Mouse (Mus musculus) hindbrain, embryonic 10.5 days (tissue): Measurements from ENCODE around the gene Psmd4. TPM values are rescaled to one million over a fixed set of nuclear protein-coding genes. Genes with fewer than 3 reads are reported as not detected.

ENCODE experiments used
- DNase-seq: peaks from one replicate; pipeline ENCODE4 v3.0.0-alpha.2; 2017; ENCODE audit warnings: low spot score
- H3K27ac ChIP-seq: fragments of 300-500 bp; sonication (generic); 2 replicates; pipeline ENCODE4 v1.5.1; 2016; ENCODE audit warnings: mild to moderate bottlenecking, moderate library complexity
- H3K27me3 ChIP-seq: fragments of 300-500 bp; sonication (generic); 2 replicates; pipeline ENCODE4 v1.6.1; 2016; ENCODE audit warnings: mild to moderate bottlenecking; ENCODE audit not compliant: poor library complexity, insufficient read depth, severe bottlenecking
- H3K36me3 ChIP-seq: fragments of 300-500 bp; sonication (generic); 2 replicates; pipeline ENCODE4 v1.6.1; 2016; ENCODE audit warnings: mild to moderate bottlenecking, moderate library complexity
- H3K4me1 ChIP-seq: fragments of 300-500 bp; sonication (generic); replicated peaks from 2 replicates; pipeline ENCODE4 v1.6.1; 2016; ENCODE audit warnings: mild to moderate bottlenecking
- H3K4me3 ChIP-seq: fragments of 300-500 bp; sonication (generic); 2 replicates; pipeline ENCODE4 v1.5.1; 2016; ENCODE audit warnings: mild to moderate bottlenecking, moderate library complexity
- H3K9me3 ChIP-seq: fragments of 300-500 bp; sonication (generic); 2 replicates; pipeline ENCODE4 v1.6.1; 2016; ENCODE audit warnings: mild to moderate bottlenecking, moderate library complexity
- WGBS: fragments of 180-500 bp; shearing (Covaris S2); methylation state at CpG from one replicate; pipeline ENCODE4 v1.1.7; 2016; 5-methylcytosine and 5-hydroxymethylcytosine counted together
- polyA plus RNA-seq: library from polyadenylated mRNA; unstranded; fragments of >200 nt; fragmentation: Nextera tagmentation; extraction: Ambion mirVana; gene quantifications from 2 replicates; pipeline ENCODE4 v1.2.1, GENCODE M21; 2016

Gene Psmd4
- polyA plus RNA-seq, 1 experiment from 2014 or later = 353 TPM

- Histone ChIP-seq H3K27ac (peak overlapping the region; percentile 95), H3K27me3 (no peaks in the 10 kb centered on the region)
- WGBS = 4% methylated on average over 21 of the region's 21 CpGs
These were observed 25.8 kb downstream of the Psmd4 start for GRCm38 (mm10) chr3:95016532-95017056.

GRCm38 (mm10) chr3:95015891-95016531 lies 26.4 kb downstream of the Psmd4 start:
- Histone ChIP-seq H3K4me1 (peaks cover 41% of the 10 kb centered on the region), H3K4me3 (peak overlapping the region; percentile 94), H3K9me3 (no peaks in the 10 kb centered on the region), H3K27ac (peak overlapping the region; percentile 95), H3K36me3 (peaks cover 32% of the 10 kb centered on the region), H3K27me3 (no peaks in the 10 kb centered on the region)
- DNase-seq = peak; percentile 89
- WGBS = under 1% methylated on average over 40 of the region's 40 CpGs

More at GRCm38 (mm10) chr3:95016532-95017056, 25.8 kb downstream of the Psmd4 start:
- Histone ChIP-seq H3K4me3 (peak overlapping the region; percentile 94), H3K36me3 (peaks cover 26% of the 10 kb centered on the region), H3K9me3 (no peaks in the 10 kb centered on the region), H3K4me1 (peaks cover 35% of the 10 kb centered on the region)
- DNase-seq = no peak

GRCm38 (mm10) chr3:95015337-95015872 lies 27.0 kb downstream of the Psmd4 start, which contains the start of gene Zfp687:
Gene Zfp687 (minus strand): TSS chr3:95015448.
- peaks cover 38% of the 10 kb centered on the region for H3K36me3 ChIP-seq
- no peaks in the 10 kb centered on the region for H3K9me3 ChIP-seq
- WGBS = under 1% methylated on average over 36 of the region's 37 CpGs
- H3K27ac ChIP-seq = peak within 1 kb of the TSS; percentile 95
- DNase-seq = peak; percentile 99
- peaks cover 42% of the 10 kb centered on the region for H3K4me1 ChIP-seq
- no peaks in the 10 kb centered on the region for H3K27me3 ChIP-seq
- peak within 1 kb of the TSS; percentile 94 for H3K4me3 ChIP-seq

- Histone ChIP-seq H3K9me3 (no peaks in the 10 kb centered on the region), H3K27me3 (no peaks in the 10 kb centered on the region), H3K27ac (peak overlapping the region; percentile 95), H3K4me1 (peaks cover 44% of the 10 kb centered on the region), H3K36me3 (peaks cover 43% of the 10 kb centered on the region), H3K4me3 (peak overlapping the region; percentile 94)
- peak; percentile 75 for DNase-seq
- under 1% methylated on average over 44 of the region's 44 CpGs for WGBS
These were observed 27.8 kb downstream of the Psmd4 start for GRCm38 (mm10) chr3:95014428-95015151.

- Histone ChIP-seq H3K27ac (peak overlapping the region; percentile 95), H3K36me3 (peaks cover 49% of the 10 kb centered on the region), H3K27me3 (no peaks in the 10 kb centered on the region), H3K4me1 (peaks cover 45% of the 10 kb centered on the region), H3K9me3 (no peaks in the 10 kb centered on the region), H3K4me3 (peak overlapping the region; percentile 94)
- peak; percentile 42 for DNase-seq
- WGBS = 14% methylated on average over 13 of the region's 13 CpGs
These were observed 28.6 kb downstream of the Psmd4 start for GRCm38 (mm10) chr3:95013699-95014427.

GRCm38 (mm10) chr3:95012982-95013381 lies 29.4 kb downstream of the Psmd4 start:
- no peaks in the 10 kb centered on the region for H3K27me3 ChIP-seq
- WGBS = 77% methylated on average over 3 of the region's 3 CpGs
- peak overlapping the region; percentile 94 for H3K4me3 ChIP-seq
- H3K4me1 ChIP-seq = peaks cover 52% of the 10 kb centered on the region
- peaks cover 55% of the 10 kb centered on the region for H3K36me3 ChIP-seq
- DNase-seq = no peak
- H3K9me3 ChIP-seq = no peaks in the 10 kb centered on the region
- 0 out of 2 replicates have a peak overlapping the region, but pooled peaks have one; percentile 12 for H3K27ac ChIP-seq

GRCm38 (mm10) chr3:95010396-95010795 lies 32.0 kb downstream of the Psmd4 start:
- Histone ChIP-seq H3K36me3 (peaks cover 81% of the 10 kb centered on the region), H3K27ac (no peak overlapping the region), H3K4me1 (peaks cover 54% of the 10 kb centered on the region), H3K9me3 (no peaks in the 10 kb centered on the region), H3K4me3 (no peak overlapping the region), H3K27me3 (no peaks in the 10 kb centered on the region)
- WGBS = 87% methylated on average over 7 of the region's 7 CpGs
- DNase-seq = no peak

- H3K4me3 ChIP-seq = no peak overlapping the region
- H3K27me3 ChIP-seq = no peaks in the 10 kb centered on the region
- H3K4me1 ChIP-seq = peaks cover 35% of the 10 kb centered on the region
- H3K27ac ChIP-seq = no peak overlapping the region
- WGBS = 81% methylated on average over 9 of the region's 9 CpGs
- no peaks in the 10 kb centered on the region for H3K9me3 ChIP-seq
- H3K36me3 ChIP-seq = peaks cover 99% of the 10 kb centered on the region
- no peak for DNase-seq
These were observed 34.7 kb downstream of the Psmd4 start for GRCm38 (mm10) chr3:95007706-95008105.

GRCm38 (mm10) chr3:95005651-95006050 lies 36.8 kb downstream of the Psmd4 start:
- Histone ChIP-seq H3K4me1 (peaks cover 33% of the 10 kb centered on the region), H3K27me3 (no peaks in the 10 kb centered on the region), H3K36me3 (peaks cover 99% of the 10 kb centered on the region), H3K9me3 (no peaks in the 10 kb centered on the region), H3K4me3 (no peak overlapping the region), H3K27ac (no peak overlapping the region)
- 90% methylated on average over 3 of the region's 3 CpGs for WGBS
- DNase-seq = no peak

- Histone ChIP-seq H3K9me3 (no peaks in the 10 kb centered on the region), H3K27ac (peak overlapping the region; percentile 53; the same call in 1 of the 2 replicates), H3K27me3 (no peaks in the 10 kb centered on the region), H3K4me1 (peaks cover 23% of the 10 kb centered on the region), H3K36me3 (peaks cover 99% of the 10 kb centered on the region), H3K4me3 (no peak overlapping the region)
- no peak for DNase-seq
These were observed 39.1 kb downstream of the Psmd4 start for GRCm38 (mm10) chr3:95003273-95003672.

GRCm38 (mm10) chr3:95002569-95002968 lies 39.8 kb downstream of the Psmd4 start:
- Histone ChIP-seq H3K4me1 (peaks cover 17% of the 10 kb centered on the region), H3K27ac (peak overlapping the region; percentile 53; the same call in 1 of the 2 replicates), H3K27me3 (no peaks in the 10 kb centered on the region), H3K4me3 (no peak overlapping the region), H3K36me3 (peaks cover 99% of the 10 kb centered on the region), H3K9me3 (no peaks in the 10 kb centered on the region)
- DNase-seq = no peak
- 79% methylated on average over 4 of the region's 4 CpGs for WGBS

- H3K9me3 ChIP-seq = no peaks in the 10 kb centered on the region
- H3K4me3 ChIP-seq = no peak overlapping the region
- peak; percentile 70 for DNase-seq
- H3K27me3 ChIP-seq = no peaks in the 10 kb centered on the region
- 37% methylated on average over 2 of the region's 2 CpGs for WGBS
- H3K4me1 ChIP-seq = no peaks in the 10 kb centered on the region
- H3K27ac ChIP-seq = no peak overlapping the region
- peaks cover 100% of the 10 kb centered on the region for H3K36me3 ChIP-seq
These were observed 45.5 kb downstream of the Psmd4 start for GRCm38 (mm10) chr3:94996946-94997345.
